Mouse (Mus musculus) kidney, adult 2 months (tissue): ENCODE results near the gene Usp43.

Experiments
- CTCF ChIP-seq: fragments of 200-500 bp; conservative IDR thresholded peaks from 2 replicates; pipeline ENCODE4 v1.5.1; 2011; ENCODE audit warnings: low read depth, mild to moderate bottlenecking, control low read depth, low read length, moderate library complexity, mixed read lengths; ENCODE audit not compliant: insufficient read depth, insufficient read length
- POLR2A ChIP-seq: fragments of 200-500 bp; IDR thresholded peaks from one replicate; pipeline ENCODE4 v1.6.1; 2011; ENCODE audit warnings: low read depth, low read length, control low read depth

DNA sequence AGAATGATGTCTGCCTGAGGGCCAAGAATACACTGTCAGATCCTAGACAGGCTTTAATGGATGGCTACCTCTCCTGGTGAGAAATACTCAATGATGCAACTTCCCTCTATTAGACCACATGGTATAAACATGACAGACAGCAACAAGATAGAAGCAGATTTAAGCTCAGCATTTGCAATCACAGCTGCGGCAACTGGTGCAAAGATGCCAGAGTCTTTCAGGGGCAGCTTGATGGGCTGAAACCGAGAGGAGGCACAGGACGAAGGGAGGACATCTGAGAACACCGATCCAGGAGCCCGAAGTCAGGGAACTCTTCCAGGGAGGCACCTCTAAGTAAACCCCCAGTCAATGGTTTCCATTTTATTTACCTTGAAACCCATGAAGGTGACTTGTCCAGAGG, 31.7 kb upstream of the Usp43 start:
- TF ChIP-seq CTCF, result no peak
- TF ChIP-seq POLR2A, result no peak
